Comparison of ENCODE assay signal across 14 mouse cellular contexts in genomic region chr6:126095041-126095440, GRCm38 (mm10).
"Had no signal": no experiment of that assay in that cellular context is flagged by ENCODE, and none has a peak within 500 bp of the region (broad histone marks: within the 10 kb centered on the region; RNA-seq: fewer than 3 reads in every experiment).

No protein-coding gene starts in this region.

- H3K4me2 ChIP-seq: limb, embryonic 12.5 days; limb, embryonic 15.5 days; liver, embryonic 11.5 days; lung, embryonic 14.5 days; midbrain, embryonic 13.5 days had no signal

- ATAC-seq: liver, postnatal 0 days; lung, postnatal 0 days; midbrain, embryonic 13.5 days; midbrain, embryonic 16.5 days had no signal

- H3K4me1 ChIP-seq: midbrain, embryonic 13.5 days had no signal

- H3K27me3 ChIP-seq: limb, embryonic 12.5 days; limb, embryonic 15.5 days; midbrain, embryonic 13.5 days had no signal

- DNase-seq: left cerebral cortex, postnatal 4 days; liver, postnatal 0 days; lung, embryonic 14.5 days; thymus, adult 18-20 months; thymus, postnatal 36 days had no signal

- H3K27ac ChIP-seq: kidney, postnatal 0 days; limb, embryonic 12.5 days; limb, embryonic 15.5 days; liver, embryonic 14.5 days; macrophage; midbrain, embryonic 13.5 days had no signal

- H3K4me3 ChIP-seq: limb, embryonic 12.5 days; limb, embryonic 15.5 days; midbrain, embryonic 13.5 days had no signal

- H3K9ac ChIP-seq: limb, embryonic 12.5 days; limb, embryonic 15.5 days; liver, embryonic 14.5 days; liver, postnatal 0 days; lung, embryonic 14.5 days; midbrain, embryonic 13.5 days had no signal

- H3K9me3 ChIP-seq: limb, embryonic 12.5 days; limb, embryonic 15.5 days; midbrain, embryonic 13.5 days had no signal

- H3K36me3 ChIP-seq: midbrain, embryonic 13.5 days had no signal
